Mouse (Mus musculus) liver, postnatal 0 days (tissue): ENCODE results near the gene Asxl1.

Source experiments
- CTCF ChIP-seq: sonication (generic); IDR thresholded peaks from 2 replicates; pipeline ENCODE4 v1.5.1; 2016; ENCODE audit warnings: antibody characterized with exemption, low read depth
- EP300 ChIP-seq: IDR thresholded peaks from 2 replicates; pipeline ENCODE4 v1.6.1; 2016; ENCODE audit warnings: antibody characterized with exemption, low read depth, mild to moderate bottlenecking

GRCm38 (mm10) chr2:153332271-153332670 lies 13.4 kb upstream of the Asxl1 start:
- TF ChIP-seq EP300 (no peak), CTCF (no peak)
